Mouse (Mus musculus): Measurements from ENCODE around the gene Foxp1.

DNA sequence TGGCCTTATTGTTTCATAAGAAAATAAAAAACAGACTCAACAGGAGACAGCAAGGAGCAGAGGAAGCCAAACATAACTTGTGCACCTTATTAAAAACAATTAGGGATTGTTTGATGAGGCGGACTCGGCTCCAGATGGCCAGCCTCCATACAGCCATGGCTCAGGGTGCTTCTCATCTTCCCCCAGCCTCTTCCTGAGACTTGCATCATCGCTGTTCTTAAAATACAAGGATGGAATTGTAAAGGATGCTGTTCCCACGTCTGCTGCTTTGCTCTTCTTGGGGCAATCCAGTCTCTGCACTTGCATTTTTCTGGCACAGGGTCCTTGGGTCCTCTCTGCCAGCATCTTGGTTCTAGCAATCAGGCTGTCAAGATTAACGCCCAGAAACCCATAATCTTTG is 49.5 kb upstream of the Foxp1 start:
- no peak for TF ChIP-seq CTCF (IDR thresholded peaks at IDR 0.05; ENCODE audit: control insufficient read depth, insufficient read depth, low read length)
- no peak for TF ChIP-seq POLR2A (IDR thresholded peaks at IDR 0.05; ENCODE audit: borderline replicate concordance, control insufficient read depth, low read depth, low read length)

Measured in bone marrow, adult 2 months (tissue).